Mouse (Mus musculus) limb, embryonic 12.5 days (tissue): ENCODE results near the gene Atp2b1. TPM values are rescaled to one million over a fixed set of nuclear protein-coding genes. Genes with fewer than 3 reads are reported as not detected.
A peak's percentile ranks its signal among the peaks of the same experiment; 100 is the strongest.

Experiments used
- ATAC-seq: fragments of 200-750 bp; cut with Nextera tagmentation; 2 replicates; pipeline ENCODE4 v1.8.0; 2017; ENCODE audit warnings: low read depth, moderate TSS enrichment; ENCODE audit not compliant: insufficient number of reproducible peaks, insufficient read depth, low FRiP score, low TSS enrichment
- H3K27ac ChIP-seq: fragments of 300-500 bp; sonication (generic); 2 replicates; pipeline ENCODE4 v1.5.1; 2016; ENCODE audit warnings: mild to moderate bottlenecking, moderate library complexity
- H3K27me3 ChIP-seq: fragments of 300-500 bp; sonication (generic); 2 replicates; pipeline ENCODE4 v1.6.1; 2016; ENCODE audit warnings: mild to moderate bottlenecking, moderate library complexity
- H3K36me3 ChIP-seq: fragments of 300-500 bp; sonication (generic); 2 replicates; pipeline ENCODE4 v1.6.1; 2016; ENCODE audit warnings: mild to moderate bottlenecking, moderate library complexity
- H3K4me1 ChIP-seq: fragments of 300-500 bp; sonication (generic); replicated peaks from 2 replicates; pipeline ENCODE4 v1.6.1; 2016
- H3K4me2 ChIP-seq: fragments of 300-500 bp; sonication (generic); 2 replicates; pipeline ENCODE4 v1.6.1; 2016; ENCODE audit warnings: mild to moderate bottlenecking, moderate library complexity
- H3K4me3 ChIP-seq: fragments of 300-500 bp; sonication (generic); replicated peaks from 2 replicates; pipeline ENCODE4 v1.5.1; 2016; ENCODE audit warnings: mild to moderate bottlenecking
- H3K9ac ChIP-seq: fragments of 300-500 bp; sonication (generic); replicated peaks from 2 replicates; pipeline ENCODE4 v1.6.1; 2016; ENCODE audit warnings: mild to moderate bottlenecking, moderate library complexity
- H3K9me3 ChIP-seq: fragments of 300-500 bp; sonication (generic); 2 replicates; pipeline ENCODE4 v1.6.1; 2016; ENCODE audit warnings: mild to moderate bottlenecking, moderate library complexity
- WGBS: fragments of 180-500 bp; shearing (Covaris S2); methylation state at CpG from one replicate; pipeline ENCODE4 v1.1.7; 2016; 5-methylcytosine and 5-hydroxymethylcytosine counted together
- polyA plus RNA-seq: library from polyadenylated mRNA; unstranded; fragments of >200 nt; fragmentation: Nextera tagmentation; extraction: Ambion mirVana; gene quantifications from 2 replicates; pipeline ENCODE4 v1.2.1, GENCODE M21; 2016

The Atp2b1 gene
- polyA plus RNA-seq, 1 experiment from 2014 or later, result 100 TPM

DNA sequence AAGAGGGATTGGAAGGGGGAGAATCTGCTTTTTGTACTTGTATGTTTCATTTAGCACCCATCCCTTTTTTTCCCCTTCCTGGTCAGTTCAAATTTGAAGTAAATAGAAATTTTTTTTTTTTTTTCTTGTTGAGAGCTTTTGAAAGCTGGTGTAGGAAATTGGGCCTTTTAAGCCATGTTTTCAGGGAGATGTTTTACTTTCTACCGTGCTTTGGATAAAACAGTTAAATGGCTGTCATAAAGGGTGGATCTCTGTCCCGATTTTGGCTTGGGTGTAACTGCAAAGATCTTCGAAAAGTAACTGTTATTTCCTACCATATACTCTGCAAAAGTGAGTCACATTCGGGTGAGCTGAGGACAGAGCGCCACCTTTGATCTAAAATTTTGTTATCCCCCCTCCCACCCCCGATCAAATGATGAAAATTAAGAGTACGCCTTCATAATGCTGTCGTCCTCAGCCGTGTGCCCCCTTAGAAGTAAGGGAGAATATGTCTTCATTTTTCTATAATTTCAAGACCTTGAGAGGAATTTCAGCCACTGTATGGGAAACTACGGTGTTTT lies 2.7 kb downstream of the Atp2b1 start:
- H3K4me3 ChIP-seq, result peak overlapping the region; percentile 93

DNA sequence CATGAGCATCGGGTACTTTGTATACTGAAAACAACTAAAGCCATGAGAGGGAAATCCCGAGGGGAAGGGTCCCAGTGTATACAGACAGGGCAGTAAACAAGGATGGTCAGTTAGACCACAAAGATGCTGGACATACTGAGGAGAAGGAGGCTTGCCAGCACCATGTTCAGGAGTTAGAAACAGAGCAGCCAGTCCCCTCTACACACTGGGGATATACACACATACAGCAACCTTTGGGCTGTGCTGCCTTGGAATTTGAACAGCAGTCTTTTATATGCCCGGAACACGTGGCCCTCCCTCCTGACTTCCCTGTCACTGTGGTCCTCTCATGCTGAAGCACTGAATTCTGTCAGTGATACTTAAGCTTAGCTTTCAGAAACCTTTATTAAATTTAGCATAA lies 10.9 kb downstream of the Atp2b1 start:
- H3K4me3 ChIP-seq, result no peak overlapping the region
- no peaks in the 10 kb centered on the region for H3K9me3 ChIP-seq
- no peaks in the 10 kb centered on the region for H3K27me3 ChIP-seq
- H3K36me3 ChIP-seq, result no peaks in the 10 kb centered on the region
- 77% methylated on average over 4 of the region's 4 CpGs for WGBS
- H3K27ac ChIP-seq, result no peak overlapping the region
- peaks cover 5% of the 10 kb centered on the region for H3K4me1 ChIP-seq
- no peak for ATAC-seq
- no peak overlapping the region for H3K9ac ChIP-seq
- H3K4me2 ChIP-seq, result no peak overlapping the region

More for the DNA sequence above, 2.7 kb downstream of the Atp2b1 start:
- H3K4me2 ChIP-seq, result peak overlapping the region; percentile 98
- 73% methylated on average over 10 of the region's 10 CpGs for WGBS
- no peaks in the 10 kb centered on the region for H3K27me3 ChIP-seq
- H3K4me1 ChIP-seq, result peaks cover 16% of the 10 kb centered on the region
- H3K27ac ChIP-seq, result no peak overlapping the region
- H3K9me3 ChIP-seq, result no peaks in the 10 kb centered on the region
- H3K9ac ChIP-seq, result no peak overlapping the region
- no peaks in the 10 kb centered on the region for H3K36me3 ChIP-seq
- ATAC-seq, result no peak

DNA sequence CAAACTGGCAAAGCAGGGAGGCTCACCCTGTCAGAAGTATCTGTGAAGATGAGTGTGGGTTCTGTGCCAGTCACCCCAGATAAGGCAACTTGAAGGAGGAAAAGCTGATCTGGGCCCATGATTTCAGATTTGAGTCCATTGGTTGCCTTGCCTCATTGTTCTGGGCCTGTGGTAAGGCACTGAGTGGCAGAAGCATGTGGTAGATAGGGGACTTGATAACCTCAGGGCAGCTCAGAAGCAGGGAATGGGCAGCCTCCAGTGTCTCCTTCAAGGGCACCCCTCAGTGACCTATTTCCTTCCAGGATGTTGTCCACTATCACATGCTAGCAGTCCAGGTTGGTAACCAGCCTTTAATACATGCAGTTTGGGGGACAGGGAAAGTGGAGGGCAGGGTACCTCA lies 12.8 kb downstream of the Atp2b1 start:
- Histone ChIP-seq H3K27me3 (no peaks in the 10 kb centered on the region), H3K9me3 (no peaks in the 10 kb centered on the region), H3K4me2 (no peak overlapping the region), H3K9ac (no peak overlapping the region), H3K4me1 (peaks cover 5% of the 10 kb centered on the region; the same call in 1 of the 2 replicates), H3K36me3 (no peaks in the 10 kb centered on the region), H3K27ac (no peak overlapping the region), H3K4me3 (no peak overlapping the region)
- ATAC-seq, result no peak

DNA sequence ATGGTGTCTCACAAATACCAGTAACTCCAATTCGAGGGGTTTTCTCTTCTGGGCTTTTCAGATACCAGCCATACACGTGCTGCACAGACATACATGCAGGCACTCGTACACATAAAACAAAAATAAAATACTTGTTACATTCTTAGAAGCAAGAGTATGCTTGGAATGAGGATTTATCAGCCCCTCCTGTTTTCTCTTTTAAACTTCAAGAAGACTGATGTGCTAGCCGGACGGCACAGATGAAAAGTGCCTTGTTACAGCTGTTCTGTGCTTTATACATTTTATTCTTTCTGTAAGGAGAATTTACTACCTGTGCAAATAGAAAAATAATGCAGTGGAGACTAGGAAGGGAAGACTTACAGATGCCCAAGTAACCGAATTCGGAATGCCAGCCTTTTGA lies 15.2 kb downstream of the Atp2b1 start:
- Histone ChIP-seq H3K4me3 (no peak overlapping the region), H3K9me3 (peaks cover 4% of the 10 kb centered on the region; the same call in 1 of the 2 replicates), H3K27me3 (no peaks in the 10 kb centered on the region), H3K9ac (no peak overlapping the region), H3K27ac (peak overlapping the region; percentile 9; the same call in 1 of the 2 replicates), H3K36me3 (0 out of 2 replicates have a peak, but pooled peaks cover 4% of the 10 kb centered on the region), H3K4me1 (peaks cover 8% of the 10 kb centered on the region; the same call in 1 of the 2 replicates), H3K4me2 (no peak overlapping the region)
- ATAC-seq, result no peak
- WGBS, result 53% methylated on average over 7 of the region's 7 CpGs

DNA sequence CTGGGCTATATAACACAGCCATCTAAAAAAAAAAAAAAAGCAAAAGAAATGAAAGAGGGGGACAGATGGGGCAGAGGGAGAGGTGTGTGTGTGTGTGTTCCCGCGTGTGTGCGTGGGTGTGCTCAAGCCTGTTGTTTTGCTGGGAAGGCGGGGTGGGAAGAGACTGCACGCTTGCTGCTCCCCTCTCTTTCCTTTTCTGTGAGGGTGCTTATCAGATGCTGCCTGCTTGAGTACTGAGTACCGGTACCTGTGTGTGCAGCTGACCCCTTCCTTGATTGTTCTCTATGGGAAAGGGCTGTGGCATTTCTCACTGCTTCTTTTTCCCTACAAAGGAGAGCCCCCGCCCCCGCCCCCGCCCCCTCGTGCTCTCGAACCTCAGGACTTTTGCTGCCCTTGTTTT lies 15.9 kb downstream of the Atp2b1 start:
- no peak overlapping the region for H3K9ac ChIP-seq
- H3K9me3 ChIP-seq, result peaks cover 5% of the 10 kb centered on the region; the same call in 1 of the 2 replicates
- H3K27ac ChIP-seq, result 0 out of 2 replicates have a peak overlapping the region, but pooled peaks have one; percentile 45
- H3K27me3 ChIP-seq, result no peaks in the 10 kb centered on the region
- peaks cover 8% of the 10 kb centered on the region; the same call in 1 of the 2 replicates for H3K4me1 ChIP-seq
- 54% methylated on average over 11 of the region's 11 CpGs for WGBS
- no peak for ATAC-seq
- 0 out of 2 replicates have a peak, but pooled peaks cover 4% of the 10 kb centered on the region for H3K36me3 ChIP-seq
- no peak overlapping the region for H3K4me2 ChIP-seq
- no peak overlapping the region for H3K4me3 ChIP-seq

DNA sequence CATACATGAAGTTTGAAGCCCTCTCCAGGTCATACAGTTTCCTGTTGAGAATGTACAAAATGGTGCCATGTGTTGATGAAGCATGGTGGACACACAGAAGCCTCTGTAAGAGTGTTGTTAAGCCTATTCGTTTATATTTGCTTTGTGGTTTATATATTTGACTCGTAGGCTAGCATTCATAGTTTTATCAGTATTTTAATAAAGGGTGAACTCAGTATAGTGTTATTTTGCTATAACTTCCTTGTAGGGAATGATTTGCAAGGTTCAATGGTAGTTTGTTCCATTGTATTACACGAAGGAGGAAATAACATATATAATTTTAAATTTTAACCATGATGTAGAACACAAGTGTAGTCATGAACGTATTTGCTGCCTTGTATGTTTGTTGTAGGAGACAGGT lies 25.9 kb downstream of the Atp2b1 start:
- H3K4me3 ChIP-seq, result no peak overlapping the region
- no peaks in the 10 kb centered on the region for H3K36me3 ChIP-seq
- no peak overlapping the region for H3K9ac ChIP-seq
- H3K4me2 ChIP-seq, result no peak overlapping the region
- no peaks in the 10 kb centered on the region for H3K4me1 ChIP-seq
- H3K27ac ChIP-seq, result no peak overlapping the region
- H3K27me3 ChIP-seq, result no peaks in the 10 kb centered on the region
- WGBS, result 93% methylated on average over 4 of the region's 4 CpGs
- no peaks in the 10 kb centered on the region for H3K9me3 ChIP-seq
- no peak for ATAC-seq

DNA sequence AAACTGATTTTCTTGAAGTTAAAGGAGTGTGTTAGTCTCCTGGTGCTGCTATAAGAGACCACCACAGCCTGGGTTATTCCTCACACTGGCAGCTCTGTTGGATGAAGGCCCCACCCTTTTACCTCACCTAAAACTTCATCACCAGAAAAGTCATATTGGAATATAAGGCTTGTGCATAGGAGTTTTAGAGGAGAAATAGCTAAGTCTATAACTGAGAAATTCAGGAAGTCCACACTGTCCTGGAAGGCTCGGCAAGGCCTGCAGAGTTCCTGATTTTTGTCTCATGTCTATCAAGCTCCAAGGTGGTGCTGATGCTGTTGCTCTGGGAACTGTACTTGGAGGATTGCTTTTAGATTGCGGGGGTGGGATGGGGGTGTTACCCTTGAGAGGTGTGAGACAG lies 26.6 kb downstream of the Atp2b1 start:
- H3K27me3 ChIP-seq, result no peaks in the 10 kb centered on the region
- H3K4me3 ChIP-seq, result no peak overlapping the region
- no peaks in the 10 kb centered on the region for H3K4me1 ChIP-seq
- no peak overlapping the region for H3K9ac ChIP-seq
- H3K9me3 ChIP-seq, result no peaks in the 10 kb centered on the region
- ATAC-seq, result no peak
- H3K36me3 ChIP-seq, result no peaks in the 10 kb centered on the region
- H3K4me2 ChIP-seq, result no peak overlapping the region
- WGBS, result 83% methylated on average over 2 of the region's 2 CpGs
- H3K27ac ChIP-seq, result no peak overlapping the region

DNA sequence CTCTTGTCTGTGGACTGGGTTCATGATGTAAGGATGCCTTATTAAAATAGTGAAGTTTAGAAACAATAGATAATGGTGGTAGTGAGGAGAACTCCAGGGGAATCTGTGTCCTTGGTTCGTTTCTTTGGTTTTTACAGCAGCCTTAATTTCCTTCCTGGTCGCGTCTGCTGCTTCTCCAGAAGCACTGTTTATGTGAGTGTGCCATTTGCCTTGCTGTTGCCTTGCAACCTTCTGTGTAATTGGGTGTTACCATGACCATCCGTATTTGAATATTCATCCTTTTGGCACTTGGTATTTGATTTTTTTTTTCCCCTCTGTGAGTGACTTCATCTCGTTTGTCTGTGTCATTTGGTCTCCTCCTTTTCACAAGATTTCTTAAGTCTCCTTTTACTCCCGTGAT lies 27.8 kb downstream of the Atp2b1 start:
- Histone ChIP-seq H3K9me3 (no peaks in the 10 kb centered on the region), H3K9ac (no peak overlapping the region), H3K36me3 (no peaks in the 10 kb centered on the region), H3K4me3 (no peak overlapping the region), H3K4me2 (no peak overlapping the region), H3K27me3 (no peaks in the 10 kb centered on the region), H3K4me1 (peaks cover 1% of the 10 kb centered on the region; the same call in 1 of the 2 replicates), H3K27ac (no peak overlapping the region)
- 49% methylated on average over 6 of the region's 6 CpGs for WGBS
- ATAC-seq, result no peak

DNA sequence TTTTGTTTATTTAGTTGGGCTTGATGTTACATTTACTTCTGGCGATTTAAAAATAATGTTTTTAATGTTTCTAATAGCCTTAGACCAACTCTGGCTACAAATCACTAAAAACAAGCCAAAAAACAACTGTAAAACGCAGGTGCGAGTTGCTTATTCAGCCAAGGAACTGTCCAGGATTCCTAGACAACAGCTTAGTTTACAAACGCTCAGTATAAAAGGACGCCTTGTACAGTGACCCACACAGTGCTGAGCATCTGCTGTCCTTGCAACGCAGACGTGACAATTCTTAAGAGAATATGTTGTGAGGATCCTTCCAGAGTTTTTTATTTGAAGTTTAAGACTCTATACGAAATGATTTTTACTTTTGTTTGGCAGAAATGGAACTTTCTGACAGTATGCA lies 28.8 kb downstream of the Atp2b1 start:
- Histone ChIP-seq H3K36me3 (no peaks in the 10 kb centered on the region), H3K27ac (no peak overlapping the region), H3K4me3 (no peak overlapping the region), H3K4me1 (peaks cover 8% of the 10 kb centered on the region), H3K9me3 (no peaks in the 10 kb centered on the region), H3K27me3 (no peaks in the 10 kb centered on the region), H3K9ac (no peak overlapping the region), H3K4me2 (no peak overlapping the region)
- WGBS, result 88% methylated on average over 8 of the region's 8 CpGs
- ATAC-seq, result no peak

DNA sequence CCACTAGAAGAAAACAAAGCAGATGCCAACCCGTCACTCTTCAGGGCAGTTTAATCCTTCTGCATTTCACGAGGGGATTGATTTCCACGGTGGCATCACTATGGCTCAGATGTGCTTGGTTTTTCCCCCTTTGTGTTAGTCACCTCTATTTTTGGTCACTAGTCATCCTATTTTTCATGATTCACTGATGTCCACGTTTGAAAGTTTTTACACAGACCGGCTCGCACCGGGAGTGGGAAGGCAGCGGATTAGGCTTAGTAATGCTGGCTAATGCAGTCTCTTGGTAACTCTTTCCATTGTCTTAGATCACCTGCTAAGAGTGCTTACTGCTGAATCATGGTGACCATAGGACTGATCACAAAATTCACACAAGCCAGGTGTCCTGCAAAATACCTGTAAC lies 29.7 kb downstream of the Atp2b1 start:
- H3K4me2 ChIP-seq, result no peak overlapping the region
- H3K27ac ChIP-seq, result no peak overlapping the region
- 89% methylated on average over 8 of the region's 8 CpGs for WGBS
- no peaks in the 10 kb centered on the region for H3K27me3 ChIP-seq
- no peak overlapping the region for H3K4me3 ChIP-seq
- no peaks in the 10 kb centered on the region for H3K36me3 ChIP-seq
- ATAC-seq, result no peak
- H3K4me1 ChIP-seq, result peaks cover 11% of the 10 kb centered on the region
- H3K9ac ChIP-seq, result no peak overlapping the region
- H3K9me3 ChIP-seq, result no peaks in the 10 kb centered on the region

DNA sequence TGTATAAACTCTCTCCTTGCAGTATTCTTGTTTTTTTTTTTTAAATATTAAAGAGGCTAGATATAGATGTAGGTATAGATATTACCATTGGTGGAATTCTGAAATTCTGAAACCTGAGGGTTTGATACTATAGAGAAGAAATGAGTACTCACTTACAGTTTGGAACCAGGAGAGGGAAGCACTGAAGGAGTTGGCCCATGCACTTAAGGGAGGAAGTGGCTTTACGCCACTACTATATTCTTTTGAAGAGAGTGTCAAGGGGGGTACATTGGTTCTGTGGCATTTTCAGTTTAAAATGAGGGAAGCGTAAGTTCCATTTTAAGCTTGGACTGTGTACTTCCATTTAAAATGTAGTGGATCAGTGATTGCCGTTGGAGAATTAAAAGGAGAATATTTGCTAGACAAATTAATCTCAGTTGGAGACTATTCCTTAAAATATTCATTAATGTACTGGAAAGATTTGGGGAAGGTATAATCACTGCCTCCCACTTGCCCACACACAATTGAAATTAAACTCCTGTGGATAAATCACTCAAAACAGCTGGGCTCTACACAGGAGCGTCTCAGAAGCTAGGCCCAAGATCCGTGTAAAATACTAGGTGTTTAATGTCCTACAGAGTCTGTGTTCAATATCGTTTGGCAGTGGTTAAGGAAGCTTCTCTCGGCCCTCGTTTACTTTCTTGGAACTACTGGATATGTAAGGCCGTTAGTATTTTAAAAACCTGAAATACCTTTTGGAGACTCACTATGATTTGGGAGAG lies 32.0 kb downstream of the Atp2b1 start:
- Histone ChIP-seq H3K4me3 (no peak overlapping the region), H3K4me1 (peaks cover 13% of the 10 kb centered on the region), H3K36me3 (no peaks in the 10 kb centered on the region), H3K9me3 (no peaks in the 10 kb centered on the region), H3K4me2 (no peak overlapping the region), H3K9ac (no peak overlapping the region), H3K27ac (no peak overlapping the region), H3K27me3 (no peaks in the 10 kb centered on the region)
- no peak for ATAC-seq
- WGBS, result 40% methylated on average over 9 of the region's 9 CpGs
